Mouse (Mus musculus) embryonic fibroblast, embryonic 13.5 days (primary cell): ENCODE measurements around the gene Fhod1. TPM values are rescaled to one million over a fixed set of nuclear protein-coding genes. Genes with fewer than 3 reads are reported as not detected.

Experiments used
- H3K27ac ChIP-seq: 2 replicates; pipeline ENCODE4 v1.5.1; 2012; ENCODE audit warnings: low read length, control low read depth, inconsistent platforms; ENCODE audit not compliant: insufficient read depth
- H3K4me1 ChIP-seq: 2 replicates; pipeline ENCODE4 v1.6.1; 2011; ENCODE audit warnings: low read length; ENCODE audit not compliant: control insufficient read depth, insufficient read depth
- H3K4me3 ChIP-seq: 2 replicates; pipeline ENCODE4 v1.5.1; 2011; ENCODE audit warnings: mild to moderate bottlenecking, control low read depth, low read length; ENCODE audit not compliant: insufficient read depth
- CTCF ChIP-seq: IDR thresholded peaks from 2 replicates; pipeline ENCODE4 v1.5.1; 2011; ENCODE audit warnings: mild to moderate bottlenecking, control low read depth, low read length, moderate library complexity, borderline replicate concordance; ENCODE audit not compliant: insufficient read depth
- POLR2A ChIP-seq: IDR thresholded peaks from 2 replicates; pipeline ENCODE4 v1.6.1; 2011; ENCODE audit warnings: low read depth, mild to moderate bottlenecking, control low read depth, low read length, moderate library complexity
- polyA plus RNA-seq: library from polyadenylated mRNA; stranded (reverse); fragments of >200 nt; gene quantifications from 2 replicates; pipeline ENCODE4 v1.2.4, GENCODE M21; 2011; ENCODE audit warnings: low read depth; ENCODE audit not compliant: missing spikeins, insufficient read length

The Fhod1 gene
- polyA plus RNA-seq, 1 experiment = 16.0 TPM

DNA sequence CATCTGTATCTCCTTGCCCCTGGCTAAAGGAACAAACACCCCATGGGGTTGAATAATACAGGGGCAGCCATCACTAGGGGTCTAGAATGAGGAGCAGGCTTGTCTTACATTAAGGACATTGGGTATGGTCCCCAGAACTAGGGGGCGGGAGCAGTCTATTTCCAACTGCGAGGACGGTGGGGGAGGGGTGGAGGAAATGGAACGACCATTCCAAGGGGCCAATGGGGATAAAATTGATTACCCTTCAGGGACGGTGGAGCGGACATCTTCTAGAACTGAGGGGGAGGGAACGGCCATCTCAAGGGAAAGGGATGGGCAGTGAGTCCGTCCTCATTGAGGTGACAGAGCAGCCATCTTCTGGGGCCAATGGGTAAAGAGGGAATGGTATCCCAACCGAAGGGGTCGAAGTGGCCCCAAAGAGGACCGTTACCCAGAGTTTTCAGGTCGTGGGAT is 22.1 kb downstream of the Fhod1 start:
- no peak for TF ChIP-seq POLR2A
- TF ChIP-seq CTCF = no peak

DNA sequence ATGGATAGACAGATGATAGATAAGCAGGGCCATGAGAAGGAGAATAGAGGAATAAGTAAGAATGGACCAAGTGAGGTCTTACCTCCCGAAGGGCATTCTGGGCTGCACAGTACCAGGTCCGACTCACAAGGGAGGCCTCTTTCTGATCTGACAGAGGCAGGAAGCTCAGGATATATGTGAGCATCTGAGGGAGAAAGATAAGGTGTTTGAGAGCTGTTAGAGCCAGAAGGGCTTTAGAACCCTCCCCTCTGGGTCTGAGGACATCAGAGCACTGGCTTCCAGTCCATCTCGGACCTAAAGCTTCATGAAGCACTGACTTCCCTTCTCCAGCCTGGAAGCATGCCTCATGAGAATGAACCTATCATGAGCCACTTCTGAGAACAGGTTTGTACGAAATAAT is 24.6 kb downstream of the Fhod1 start:
- TF ChIP-seq CTCF (no peak), POLR2A (no peak)
- Histone ChIP-seq H3K4me1 (peaks cover 3% of the 10 kb centered on the region; the same call in 1 of the 2 replicates), H3K27ac (no peak overlapping the region), H3K4me3 (no peak overlapping the region)

More for the DNA sequence above, 22.1 kb downstream of the Fhod1 start:
- Histone ChIP-seq H3K4me3 (peak overlapping the region; percentile 65), H3K27ac (no peak overlapping the region), H3K4me1 (peaks cover 3% of the 10 kb centered on the region; the same call in 1 of the 2 replicates)

- Histone ChIP-seq H3K27ac (no peak overlapping the region), H3K4me3 (no peak overlapping the region), H3K4me1 (no peaks in the 10 kb centered on the region)
- TF ChIP-seq POLR2A (no peak), CTCF (no peak)
Observed at GRCm38 (mm10) chr8:105318662-105319190, 29.0 kb downstream of the Fhod1 start.

- H3K4me3 ChIP-seq = no peak overlapping the region
- no peaks in the 10 kb centered on the region for H3K4me1 ChIP-seq
- no peak for TF ChIP-seq CTCF
- TF ChIP-seq POLR2A = no peak
- no peak overlapping the region for H3K27ac ChIP-seq
Observed at GRCm38 (mm10) chr8:105317941-105318340, 29.8 kb downstream of the Fhod1 start.

- TF ChIP-seq CTCF (no peak), POLR2A (no peak)
- Histone ChIP-seq H3K4me1 (no peaks in the 10 kb centered on the region), H3K27ac (no peak overlapping the region), H3K4me3 (no peak overlapping the region)
Observed at GRCm38 (mm10) chr8:105315073-105315769, 32.5 kb downstream of the Fhod1 start.

GRCm38 (mm10) chr8:105313622-105314402 is 33.9 kb downstream of the Fhod1 start:
- TF ChIP-seq CTCF = no peak
- TF ChIP-seq POLR2A = no peak
- H3K4me1 ChIP-seq = no peaks in the 10 kb centered on the region
- no peak overlapping the region for H3K4me3 ChIP-seq
- H3K27ac ChIP-seq = no peak overlapping the region

DNA sequence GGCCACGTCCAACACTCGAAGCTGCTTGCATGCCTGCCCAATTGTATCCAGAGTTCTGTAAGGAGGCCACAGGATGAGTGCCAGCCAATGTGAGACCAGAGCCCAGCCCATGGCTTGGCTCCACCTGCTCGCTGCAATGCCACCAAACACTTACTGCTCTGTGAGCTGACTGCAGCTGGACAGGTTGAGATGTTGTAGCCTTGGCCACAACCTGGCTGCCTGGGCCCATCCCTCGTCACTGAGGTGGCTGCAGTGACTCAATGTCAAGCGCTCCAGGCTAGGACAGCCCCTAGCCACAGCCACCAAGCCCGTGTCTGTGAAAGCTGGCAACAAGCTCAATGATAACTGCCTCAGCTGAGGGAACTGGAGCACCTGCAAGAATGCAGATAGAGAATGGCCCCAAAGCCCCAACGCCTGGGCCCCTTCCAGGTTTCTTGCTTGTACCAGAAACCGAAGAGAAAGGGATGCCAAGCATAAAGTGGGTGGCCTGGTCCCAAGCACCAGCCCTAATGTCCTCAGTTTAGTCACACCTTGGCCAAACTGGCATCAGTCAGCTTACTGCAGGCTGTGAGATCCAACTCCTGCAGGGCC is 34.8 kb downstream of the Fhod1 start:
- no peak overlapping the region for H3K4me3 ChIP-seq
- H3K27ac ChIP-seq = no peak overlapping the region
- TF ChIP-seq CTCF = no peak
- TF ChIP-seq POLR2A = no peak

GRCm38 (mm10) chr8:105311718-105312117 is 36.0 kb downstream of the Fhod1 start:
- Histone ChIP-seq H3K4me1 (no peaks in the 10 kb centered on the region), H3K4me3 (no peak overlapping the region), H3K27ac (no peak overlapping the region)
- TF ChIP-seq CTCF = no peak
- no peak for TF ChIP-seq POLR2A

More for the DNA sequence above, 34.8 kb downstream of the Fhod1 start:
- H3K4me1 ChIP-seq = no peaks in the 10 kb centered on the region

GRCm38 (mm10) chr8:105310118-105310517 is 37.6 kb downstream of the Fhod1 start:
- H3K4me3 ChIP-seq = no peak overlapping the region
- H3K4me1 ChIP-seq = no peaks in the 10 kb centered on the region
- no peak overlapping the region for H3K27ac ChIP-seq
- TF ChIP-seq POLR2A (no peak), CTCF (no peak)
